Mouse (Mus musculus): Measurements from ENCODE around the gene BC016579. TPM values are rescaled to one million over a fixed set of nuclear protein-coding genes. Genes with fewer than 3 reads are reported as not detected.

Gene BC016579
- polyA plus RNA-seq, 1 experiment = not detected

DNA sequence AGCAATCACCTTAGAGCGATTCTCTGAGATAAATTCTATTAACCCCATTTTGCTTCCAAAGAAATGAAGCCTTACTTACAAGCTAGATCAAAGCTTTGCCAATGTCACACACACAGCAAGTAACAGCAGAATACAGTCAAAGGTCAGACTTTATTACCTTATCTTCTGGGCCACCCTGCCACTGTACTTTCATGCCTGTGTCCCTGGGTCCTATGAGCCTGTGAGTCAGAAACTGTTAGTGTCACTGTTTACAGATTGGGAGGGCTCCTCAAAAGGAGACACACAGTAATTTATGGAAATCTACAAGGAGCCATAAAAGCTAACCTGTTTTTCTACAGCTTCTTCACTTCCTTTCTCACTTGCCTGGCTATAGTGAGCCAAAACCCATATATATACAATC lies 4.4 kb upstream of the BC016579 start:
- Histone ChIP-seq H3K4me1 (ENCODE audit: control insufficient read depth, insufficient read depth, insufficient read length, low read length) (no peaks in the 10 kb centered on the region), H3K4me3 (ENCODE audit: insufficient read depth, low read depth, low read length) (no peak overlapping the region), H3K27ac (replicated peaks; ENCODE audit: low read depth, low read length) (no peak overlapping the region)

GRCm38 (mm10) chr16:45657574-45658159 lies 3.8 kb upstream of the BC016579 start:
- Histone ChIP-seq H3K27ac (replicated peaks; ENCODE audit: low read depth, low read length) (no peak overlapping the region), H3K4me3 (ENCODE audit: insufficient read depth, low read depth, low read length) (no peak overlapping the region), H3K4me1 (ENCODE audit: control insufficient read depth, insufficient read depth, insufficient read length, low read length) (no peaks in the 10 kb centered on the region)

- Histone ChIP-seq H3K27ac (replicated peaks; ENCODE audit: low read depth, low read length) (no peak overlapping the region), H3K4me1 (ENCODE audit: control insufficient read depth, insufficient read depth, insufficient read length, low read length) (no peaks in the 10 kb centered on the region), H3K4me3 (ENCODE audit: insufficient read depth, low read depth, low read length) (no peak overlapping the region)
These were observed 597 bp upstream of the BC016579 start for GRCm38 (mm10) chr16:45654465-45654864.

DNA sequence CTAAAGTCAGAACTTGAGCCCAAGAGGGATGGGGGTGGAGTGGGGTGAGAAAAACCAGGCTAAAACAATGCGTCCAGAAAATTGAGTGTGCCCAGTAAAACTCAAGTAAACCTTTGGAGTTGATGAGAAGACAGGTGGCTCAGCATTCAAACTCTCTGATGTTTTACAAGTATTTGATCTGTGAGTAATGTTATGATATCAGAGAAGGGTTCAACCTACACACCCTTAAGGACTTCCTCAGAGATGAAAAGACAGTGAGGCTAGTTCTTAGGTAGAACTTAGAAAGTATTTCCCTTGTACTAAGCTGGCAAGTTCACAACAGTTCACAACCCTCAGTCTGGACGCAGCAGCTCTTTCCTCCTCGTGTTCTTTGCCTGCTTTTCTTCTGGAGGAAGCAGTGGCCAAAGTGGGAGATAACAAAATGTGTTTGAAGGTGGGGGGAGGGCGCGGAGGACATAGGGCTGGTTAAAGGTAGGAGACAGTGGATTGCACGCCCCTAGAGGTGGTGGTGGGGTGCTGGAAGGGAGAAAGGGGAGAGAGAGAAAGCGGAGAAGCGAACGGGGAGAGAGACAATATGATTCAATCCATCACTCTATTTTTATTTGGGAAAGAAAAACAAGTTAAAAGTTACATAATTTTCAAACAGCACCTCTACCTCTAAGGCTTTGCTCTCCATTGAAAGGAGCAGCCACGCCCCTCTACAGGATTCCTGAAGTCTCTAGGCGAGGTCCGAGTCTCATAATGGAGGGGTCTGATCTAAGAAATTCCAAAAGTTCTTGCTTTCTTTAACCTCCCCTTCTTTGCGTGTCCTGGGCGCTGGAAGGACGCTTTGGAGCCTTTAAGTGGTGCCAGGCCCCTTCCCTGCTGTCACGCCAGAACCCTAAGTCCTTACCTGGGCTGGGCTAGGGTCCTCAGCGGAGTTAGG lies 597 bp downstream of the BC016579 start:
- Histone ChIP-seq H3K27ac (replicated peaks; ENCODE audit: low read depth, low read length) (no peak overlapping the region), H3K4me3 (ENCODE audit: insufficient read depth, low read depth, low read length) (no peak overlapping the region), H3K4me1 (ENCODE audit: control insufficient read depth, insufficient read depth, insufficient read length, low read length) (no peaks in the 10 kb centered on the region)

GRCm38 (mm10) chr16:45651497-45651896 lies 2.4 kb downstream of the BC016579 start:
- H3K4me1 ChIP-seq (ENCODE audit: control insufficient read depth, insufficient read depth, insufficient read length, low read length) = no peaks in the 10 kb centered on the region
- H3K27ac ChIP-seq (replicated peaks; ENCODE audit: low read depth, low read length) = peak overlapping the region; percentile 45; the same call in 1 of the 2 replicates
- H3K4me3 ChIP-seq (ENCODE audit: insufficient read depth, low read depth, low read length) = no peak overlapping the region

DNA sequence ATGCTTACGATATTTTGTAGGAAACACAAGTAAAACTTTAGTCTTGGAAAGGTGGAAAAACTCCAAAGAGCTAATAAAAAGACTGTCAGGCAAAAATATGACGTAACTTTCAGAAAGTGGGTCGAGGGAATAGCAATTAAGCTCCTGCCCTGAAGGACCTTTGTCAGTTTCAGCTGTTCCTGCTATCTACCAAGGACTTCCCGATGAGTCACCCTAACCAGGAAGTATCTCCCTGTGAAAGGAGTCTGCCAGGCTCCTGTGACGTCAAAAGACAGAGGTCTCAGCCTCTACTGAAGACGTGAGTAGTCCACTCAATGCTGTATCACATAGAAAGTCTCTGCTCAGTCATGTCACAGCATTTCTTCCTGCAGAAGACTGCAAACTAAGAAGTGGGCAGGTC lies 9.5 kb downstream of the BC016579 start:
- Histone ChIP-seq H3K27ac (replicated peaks; ENCODE audit: low read depth, low read length) (0 out of 2 replicates have a peak overlapping the region, but pooled peaks have one; percentile 24), H3K4me1 (ENCODE audit: control insufficient read depth, insufficient read depth, insufficient read length, low read length) (peaks cover 2% of the 10 kb centered on the region; the same call in 1 of the 2 replicates), H3K4me3 (ENCODE audit: insufficient read depth, low read depth, low read length) (no peak overlapping the region)

DNA sequence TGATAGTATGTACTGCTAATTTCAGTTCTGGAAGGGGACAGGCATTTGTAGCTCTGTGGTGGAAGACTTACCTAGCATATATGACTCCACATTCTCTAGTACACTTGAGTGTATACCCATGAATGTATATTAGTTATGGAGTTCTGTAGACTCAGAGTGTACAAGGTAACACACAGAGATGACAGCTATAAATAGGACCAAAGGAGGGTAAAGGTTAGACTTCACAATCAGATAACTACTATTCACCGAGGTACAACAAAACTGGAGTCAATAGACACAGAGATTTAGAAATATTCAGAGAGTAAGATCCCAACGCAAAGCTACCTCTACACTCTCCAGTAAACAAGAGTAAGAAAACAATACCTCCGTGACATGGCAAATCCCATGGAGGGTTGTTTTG lies 9.9 kb downstream of the BC016579 start:
- no peak overlapping the region for H3K4me3 ChIP-seq (ENCODE audit: insufficient read depth, low read depth, low read length)
- peaks cover 2% of the 10 kb centered on the region; the same call in 1 of the 2 replicates for H3K4me1 ChIP-seq (ENCODE audit: control insufficient read depth, insufficient read depth, insufficient read length, low read length)
- H3K27ac ChIP-seq (replicated peaks; ENCODE audit: low read depth, low read length) = 0 out of 2 replicates have a peak overlapping the region, but pooled peaks have one; percentile 24

- Histone ChIP-seq H3K27ac (replicated peaks; ENCODE audit: low read depth, low read length) (no peak overlapping the region), H3K4me3 (ENCODE audit: insufficient read depth, low read depth, low read length) (no peak overlapping the region), H3K4me1 (ENCODE audit: control insufficient read depth, insufficient read depth, insufficient read length, low read length) (peaks cover 2% of the 10 kb centered on the region; the same call in 1 of the 2 replicates)
These were observed 12.6 kb downstream of the BC016579 start for GRCm38 (mm10) chr16:45641301-45641700.

DNA sequence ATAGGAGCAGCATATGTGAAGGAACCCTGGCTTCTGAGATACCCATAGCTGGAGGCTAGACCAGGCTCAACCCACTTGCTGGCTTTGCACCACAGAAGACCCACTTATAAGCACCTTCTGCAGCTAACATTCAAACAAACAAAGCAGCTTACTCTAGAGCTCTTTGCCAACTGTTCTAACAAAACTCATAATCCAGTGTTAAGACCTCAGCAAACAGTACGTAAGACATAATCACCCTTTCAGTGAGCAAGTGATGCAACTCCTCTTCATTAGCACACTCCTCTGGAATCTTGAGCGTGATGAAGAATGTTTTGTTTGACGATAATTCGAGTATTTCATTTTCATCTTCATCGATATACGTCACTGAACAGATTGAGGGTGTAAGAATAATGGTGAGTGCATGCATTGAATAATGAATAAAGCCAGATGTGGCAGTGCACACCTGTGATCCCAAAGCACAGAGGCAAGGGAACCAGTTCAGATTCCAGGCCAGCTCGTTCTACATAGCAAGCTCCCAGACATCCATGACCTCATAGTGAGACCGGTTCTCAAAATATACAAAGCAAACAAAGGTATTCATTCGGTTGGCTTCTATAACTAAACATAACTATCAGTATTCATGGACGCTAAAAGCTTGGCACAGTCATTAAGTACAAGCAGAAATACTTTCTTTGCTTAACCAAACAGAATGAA lies 13.7 kb downstream of the BC016579 start:
- H3K4me3 ChIP-seq (ENCODE audit: insufficient read depth, low read depth, low read length) = no peak overlapping the region
- H3K27ac ChIP-seq (replicated peaks; ENCODE audit: low read depth, low read length) = no peak overlapping the region
- H3K4me1 ChIP-seq (ENCODE audit: control insufficient read depth, insufficient read depth, insufficient read length, low read length) = peaks cover 2% of the 10 kb centered on the region; the same call in 1 of the 2 replicates

GRCm38 (mm10) chr16:45635826-45636225 lies 18.0 kb downstream of the BC016579 start:
- H3K4me1 ChIP-seq (ENCODE audit: control insufficient read depth, insufficient read depth, insufficient read length, low read length) = no peaks in the 10 kb centered on the region
- H3K4me3 ChIP-seq (ENCODE audit: insufficient read depth, low read depth, low read length) = no peak overlapping the region
- no peak overlapping the region for H3K27ac ChIP-seq (replicated peaks; ENCODE audit: low read depth, low read length)

GRCm38 (mm10) chr16:45632420-45632819 lies 21.4 kb downstream of the BC016579 start:
- Histone ChIP-seq H3K4me3 (ENCODE audit: insufficient read depth, low read depth, low read length) (no peak overlapping the region), H3K4me1 (ENCODE audit: control insufficient read depth, insufficient read depth, insufficient read length, low read length) (no peaks in the 10 kb centered on the region), H3K27ac (replicated peaks; ENCODE audit: low read depth, low read length) (no peak overlapping the region)

- Histone ChIP-seq H3K4me3 (ENCODE audit: insufficient read depth, low read depth, low read length) (no peak overlapping the region), H3K4me1 (ENCODE audit: control insufficient read depth, insufficient read depth, insufficient read length, low read length) (no peaks in the 10 kb centered on the region), H3K27ac (replicated peaks; ENCODE audit: low read depth, low read length) (no peak overlapping the region)
These were observed 23.4 kb downstream of the BC016579 start for GRCm38 (mm10) chr16:45630347-45630960.

DNA sequence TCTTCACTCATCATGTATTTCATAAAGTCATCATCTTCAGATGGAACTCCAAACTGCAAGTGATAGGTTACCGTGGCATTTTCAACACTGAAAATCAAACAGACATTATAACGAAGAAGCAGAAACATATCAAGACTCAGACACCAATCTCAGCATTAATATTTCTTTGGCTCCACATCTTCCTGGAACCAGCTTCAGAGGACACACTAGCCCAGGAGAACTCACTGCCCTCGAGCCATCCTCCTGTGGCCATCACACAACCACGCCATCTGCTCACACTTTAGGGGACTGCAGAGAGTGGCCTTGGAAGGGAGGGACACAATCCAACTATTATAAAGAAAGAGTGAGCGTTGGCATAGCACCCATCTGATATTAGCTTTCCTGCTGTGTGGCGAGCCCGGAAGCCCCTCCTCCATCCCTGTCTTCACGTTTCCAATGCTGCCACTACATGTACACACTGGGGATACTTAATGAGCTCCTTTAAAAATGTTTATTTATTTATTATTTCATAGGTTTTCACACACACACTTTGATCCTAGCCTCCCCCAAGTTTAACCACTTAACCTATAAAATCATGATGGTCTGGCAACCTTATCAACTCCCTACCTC lies 24.3 kb downstream of the BC016579 start:
- H3K4me1 ChIP-seq (ENCODE audit: control insufficient read depth, insufficient read depth, insufficient read length, low read length) = no peaks in the 10 kb centered on the region
- no peak overlapping the region for H3K27ac ChIP-seq (replicated peaks; ENCODE audit: low read depth, low read length)
- no peak overlapping the region for H3K4me3 ChIP-seq (ENCODE audit: insufficient read depth, low read depth, low read length)

GRCm38 (mm10) chr16:45625342-45625741 lies 28.5 kb downstream of the BC016579 start:
- Histone ChIP-seq H3K4me3 (ENCODE audit: insufficient read depth, low read depth, low read length) (no peak overlapping the region), H3K27ac (replicated peaks; ENCODE audit: low read depth, low read length) (no peak overlapping the region), H3K4me1 (ENCODE audit: control insufficient read depth, insufficient read depth, insufficient read length, low read length) (no peaks in the 10 kb centered on the region)

All from brown adipose tissue, adult 24 weeks (tissue).